Mouse (Mus musculus): Measurements from ENCODE around the gene Zcchc4.

GRCm38 (mm10) chr5:52812456-52812855, 37.2 kb downstream of the Zcchc4 start:
- TF ChIP-seq ZC3H11A (IDR thresholded peaks at IDR 0.05; ENCODE audit: low read depth, low read length), result no peak
- TF ChIP-seq MXI1 (IDR thresholded peaks at IDR 0.05; ENCODE audit: low read depth, low read length), result no peak
- TF ChIP-seq TCF12 (IDR thresholded peaks at IDR 0.05; ENCODE audit: low read depth, low read length), result no peak
- TF ChIP-seq ETS1 (IDR thresholded peaks at IDR 0.05; ENCODE audit: low read depth, low read length), result no peak
- TF ChIP-seq CTCF (IDR thresholded peaks at IDR 0.05 in 2 of 3, conservative IDR thresholded peaks at IDR 0.05 in 1 of 3; ENCODE audit: control insufficient read depth in 1 of 3, insufficient read depth in 1 of 3, low read depth in 2 of 3, low read length in 3 of 3, poor library complexity in 1 of 3, severe bottlenecking in 1 of 3), result no peak

Data from MEL (cell line).